Mouse (Mus musculus) E14TG2a.4 (cell line): ENCODE results near the gene Tbc1d14.

Experiments
- H3K27me3 ChIP-seq: 2 replicates; pipeline ENCODE4 v1.6.1; 2014; ENCODE audit warnings: low read length, control low read depth; ENCODE audit not compliant: insufficient read depth
- H3K36me3 ChIP-seq: 2 replicates; pipeline ENCODE4 v1.6.1; 2014; ENCODE audit warnings: low read length, control low read depth; ENCODE audit not compliant: insufficient read depth
- H3K4me1 ChIP-seq: replicated peaks from 2 replicates; pipeline ENCODE4 v1.6.1; 2014; ENCODE audit warnings: low read depth, low read length, control low read depth
- H3K4me3 ChIP-seq: replicated peaks from 2 replicates; pipeline ENCODE4 v1.5.1; 2014; ENCODE audit warnings: mild to moderate bottlenecking, low read length
- H3K9me3 ChIP-seq: 2 replicates; pipeline ENCODE4 v1.6.1; 2014; ENCODE audit warnings: low read length, control low read depth
- CTCF ChIP-seq: conservative IDR thresholded peaks from 2 replicates; pipeline ENCODE4 v1.5.1; 2014; ENCODE audit warnings: low read length
- NANOG ChIP-seq: IDR thresholded peaks from 2 replicates; pipeline ENCODE4 v1.6.1; 2014; ENCODE audit warnings: borderline replicate concordance, low read length, mixed read lengths
- POU5F1 ChIP-seq: IDR thresholded peaks from 2 replicates; pipeline ENCODE4 v1.6.1; 2014; ENCODE audit warnings: low read length, borderline replicate concordance

Gene Tbc1d14

GRCm38 (mm10) chr5:36481114-36481513 is 112.0 kb downstream of the Tbc1d14 start:
- H3K9me3 ChIP-seq = no peaks in the 10 kb centered on the region
- H3K27me3 ChIP-seq = peaks cover 16% of the 10 kb centered on the region
- TF ChIP-seq NANOG (no peak), POU5F1 (no peak), CTCF (no peak)
- H3K4me1 ChIP-seq = peaks cover 53% of the 10 kb centered on the region
- H3K4me3 ChIP-seq = no peak overlapping the region
- H3K36me3 ChIP-seq = peaks cover 42% of the 10 kb centered on the region

GRCm38 (mm10) chr5:36480398-36480797 is 112.7 kb downstream of the Tbc1d14 start:
- Histone ChIP-seq H3K9me3 (no peaks in the 10 kb centered on the region), H3K4me3 (no peak overlapping the region), H3K4me1 (peaks cover 47% of the 10 kb centered on the region), H3K27me3 (peaks cover 9% of the 10 kb centered on the region), H3K36me3 (peaks cover 49% of the 10 kb centered on the region)
- TF ChIP-seq POU5F1 (no peak), NANOG (no peak)

GRCm38 (mm10) chr5:36479735-36480134 is 113.3 kb downstream of the Tbc1d14 start:
- H3K36me3 ChIP-seq = peaks cover 53% of the 10 kb centered on the region
- peaks cover 3% of the 10 kb centered on the region for H3K27me3 ChIP-seq
- H3K9me3 ChIP-seq = no peaks in the 10 kb centered on the region
- H3K4me1 ChIP-seq = peaks cover 45% of the 10 kb centered on the region
- no peak overlapping the region for H3K4me3 ChIP-seq
- TF ChIP-seq POU5F1 (no peak), CTCF (no peak), NANOG (no peak)

- Histone ChIP-seq H3K4me3 (no peak overlapping the region), H3K36me3 (peaks cover 59% of the 10 kb centered on the region), H3K27me3 (no peaks in the 10 kb centered on the region), H3K9me3 (no peaks in the 10 kb centered on the region), H3K4me1 (peaks cover 43% of the 10 kb centered on the region)
- no peak for TF ChIP-seq POU5F1
- no peak for TF ChIP-seq NANOG
- TF ChIP-seq CTCF = no peak
Observed at GRCm38 (mm10) chr5:36478540-36479420, 114.3 kb downstream of the Tbc1d14 start.

- Histone ChIP-seq H3K9me3 (no peaks in the 10 kb centered on the region), H3K4me1 (peaks cover 32% of the 10 kb centered on the region), H3K27me3 (no peaks in the 10 kb centered on the region), H3K4me3 (no peak overlapping the region), H3K36me3 (peaks cover 70% of the 10 kb centered on the region)
- no peak for TF ChIP-seq NANOG
- no peak for TF ChIP-seq POU5F1
- TF ChIP-seq CTCF = no peak
Observed at GRCm38 (mm10) chr5:36477486-36477885, 115.6 kb downstream of the Tbc1d14 start.

- H3K36me3 ChIP-seq = peaks cover 90% of the 10 kb centered on the region
- peaks cover 20% of the 10 kb centered on the region for H3K4me1 ChIP-seq
- no peaks in the 10 kb centered on the region for H3K9me3 ChIP-seq
- TF ChIP-seq POU5F1 = no peak
- peak; percentile 78 for TF ChIP-seq CTCF
- no peaks in the 10 kb centered on the region for H3K27me3 ChIP-seq
- no peak overlapping the region for H3K4me3 ChIP-seq
Observed at GRCm38 (mm10) chr5:36474283-36474682, 118.8 kb downstream of the Tbc1d14 start.

GRCm38 (mm10) chr5:36472876-36473655 is 120.0 kb downstream of the Tbc1d14 start:
- H3K4me3 ChIP-seq = no peak overlapping the region
- H3K9me3 ChIP-seq = no peaks in the 10 kb centered on the region
- H3K27me3 ChIP-seq = no peaks in the 10 kb centered on the region
- H3K4me1 ChIP-seq = peaks cover 23% of the 10 kb centered on the region
- TF ChIP-seq NANOG = no peak
- no peak for TF ChIP-seq POU5F1
- TF ChIP-seq CTCF = no peak
- peaks cover 93% of the 10 kb centered on the region for H3K36me3 ChIP-seq

- no peak for TF ChIP-seq POU5F1
- TF ChIP-seq NANOG = no peak
- TF ChIP-seq CTCF = no peak
Observed at GRCm38 (mm10) chr5:36471206-36471605, 121.9 kb downstream of the Tbc1d14 start.

More at GRCm38 (mm10) chr5:36471206-36471605, 121.9 kb downstream of the Tbc1d14 start:
- H3K36me3 ChIP-seq = peaks cover 92% of the 10 kb centered on the region
- H3K9me3 ChIP-seq = no peaks in the 10 kb centered on the region
- H3K27me3 ChIP-seq = no peaks in the 10 kb centered on the region
- H3K4me1 ChIP-seq = peaks cover 27% of the 10 kb centered on the region
- H3K4me3 ChIP-seq = no peak overlapping the region
